Mouse (Mus musculus): ENCODE data around the gene Gm6358. TPM values are rescaled to one million over a fixed set of nuclear protein-coding genes. Genes with fewer than 3 reads are reported as not detected.
"Not testable (repeated sequence)": the region's sequence is repeated elsewhere in the genome, so short reads cannot be mapped to it uniquely, and the experiment has no call there.

The Gm6358 gene
- polyA plus RNA-seq (2015; fragmentation: Nextera tagmentation; extraction: Ambion mirVana): not detected in 2 replicates

DNA sequence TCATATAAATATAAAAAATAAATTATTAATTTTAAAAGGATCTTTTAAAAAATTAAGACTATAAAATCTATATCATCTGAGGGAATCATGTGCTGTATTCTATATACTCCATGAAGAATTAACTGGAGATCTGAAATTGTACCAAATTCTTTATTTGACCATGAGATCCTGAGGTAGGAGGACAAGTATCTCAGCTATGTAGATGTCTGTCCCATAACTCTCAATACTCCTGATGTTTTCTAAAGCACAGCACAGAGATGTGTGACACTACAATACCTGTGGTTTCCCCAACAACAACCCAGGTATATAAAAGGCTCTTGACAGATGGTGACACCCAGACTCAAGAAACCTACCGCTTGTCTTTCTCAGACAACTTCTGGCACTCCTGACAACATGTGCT lies at the start of gene Gm6358:
Gene Gm6358 (plus strand): TSS at position 301 of the 400 bp plus-strand sequence.
- no peak for ATAC-seq (ENCODE audit: low FRiP score, low TSS enrichment)

GRCm38 (mm10) chr16:89150786-89151185 lies 10.1 kb downstream of the Gm6358 start, which contains the start of gene Gm10061:
TSS of gene Gm10061 (plus strand) at chr16:89151086.
- Histone ChIP-seq H3K27ac (replicated peaks) (no peak within 1 kb of the TSS), H3K4me2 (replicated peaks; ENCODE audit: low read depth) (no peak within 1 kb of the TSS), H3K27me3 (ENCODE audit: control insufficient read depth, insufficient read depth, low read length) (no peaks in the 10 kb centered on the region), H3K4me1 (replicated peaks; ENCODE audit: control insufficient read depth, insufficient read depth) (no peaks in the 10 kb centered on the region), H3K36me3 (ENCODE audit: control insufficient read depth, insufficient read depth, low read length) (no peaks in the 10 kb centered on the region), H3K9ac (ENCODE audit: low read length) (no peak within 1 kb of the TSS), H3K4me3 (ENCODE audit: low read depth, low read length) (no peak within 1 kb of the TSS), H3K9me3 (ENCODE audit: control insufficient read depth, low read length) (no peaks in the 10 kb centered on the region)
- 97% methylated on average over 1 of the region's 1 CpGs for WGBS
- no peak for ATAC-seq (ENCODE audit: low FRiP score, low TSS enrichment)
- TF ChIP-seq EP300 (optimal IDR thresholded peaks at IDR 0.05): no peak
- no peak for TF ChIP-seq CTCF (IDR thresholded peaks at IDR 0.05; ENCODE audit: low read depth)
- no peak for DNase-seq (ENCODE audit: low spot score)

More for the DNA sequence above, at the start of gene Gm6358:
- Histone ChIP-seq H3K27me3 (ENCODE audit: control insufficient read depth, insufficient read depth, low read length) (no peaks in the 10 kb centered on the region), H3K4me1 (replicated peaks; ENCODE audit: control insufficient read depth, insufficient read depth) (no peaks in the 10 kb centered on the region), H3K4me3 (ENCODE audit: low read depth, low read length) (no peak within 1 kb of the TSS), H3K9me3 (ENCODE audit: control insufficient read depth, low read length) (no peaks in the 10 kb centered on the region), H3K36me3 (ENCODE audit: control insufficient read depth, insufficient read depth, low read length) (no peaks in the 10 kb centered on the region), H3K27ac (replicated peaks) (no peak within 1 kb of the TSS), H3K9ac (ENCODE audit: low read length) (no peak within 1 kb of the TSS), H3K4me2 (replicated peaks; ENCODE audit: low read depth) (no peak within 1 kb of the TSS)
- DNase-seq (ENCODE audit: low spot score): no peak
- TF ChIP-seq EP300 (optimal IDR thresholded peaks at IDR 0.05) (no peak), CTCF (IDR thresholded peaks at IDR 0.05; ENCODE audit: low read depth) (no peak)
- 97% methylated on average over 1 of the region's 1 CpGs for WGBS

DNA sequence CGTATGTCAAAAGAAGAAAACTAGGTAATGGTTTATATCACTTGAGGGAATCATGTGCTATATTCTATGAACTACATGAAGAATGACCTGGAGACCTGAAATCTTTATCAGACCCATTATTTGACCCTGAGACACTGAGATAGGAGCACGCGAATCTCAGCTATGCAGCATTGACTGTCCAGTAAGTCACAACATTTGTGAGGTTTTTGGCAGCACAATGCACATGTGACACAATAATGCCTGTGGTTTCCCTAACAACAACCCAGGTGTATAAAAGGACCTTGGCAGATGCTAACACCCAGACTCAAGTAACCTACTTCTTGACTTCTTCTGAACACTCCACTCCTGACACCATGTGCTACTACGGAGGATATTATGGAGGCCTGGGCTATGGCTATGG lies 17.0 kb downstream of the Gm6358 start, which contains the start of gene Gm9789:
Gene Gm9789 (plus strand): TSS at position 301 of the 400 bp plus-strand sequence.
- ATAC-seq (ENCODE audit: low FRiP score, low TSS enrichment): no peak
- Histone ChIP-seq H3K27ac (replicated peaks) (no peak within 1 kb of the TSS), H3K4me1 (replicated peaks; ENCODE audit: control insufficient read depth, insufficient read depth) (no peaks in the 10 kb centered on the region), H3K4me3 (ENCODE audit: low read depth, low read length) (no peak within 1 kb of the TSS), H3K4me2 (replicated peaks; ENCODE audit: low read depth) (no peak within 1 kb of the TSS), H3K36me3 (ENCODE audit: control insufficient read depth, insufficient read depth, low read length) (no peaks in the 10 kb centered on the region), H3K9ac (ENCODE audit: low read length) (no peak within 1 kb of the TSS), H3K9me3 (ENCODE audit: control insufficient read depth, low read length) (no peaks in the 10 kb centered on the region), H3K27me3 (ENCODE audit: control insufficient read depth, insufficient read depth, low read length) (no peaks in the 10 kb centered on the region)
- 86% methylated on average over 4 of the region's 4 CpGs for whole genome bisulfite sequencing
- DNase-seq (ENCODE audit: low spot score): no peak
- TF ChIP-seq EP300 (optimal IDR thresholded peaks at IDR 0.05): no peak
- no peak for TF ChIP-seq CTCF (IDR thresholded peaks at IDR 0.05; ENCODE audit: low read depth)

- not testable (repeated sequence) for DNase-seq (ENCODE audit: low spot score); H3K4me2 ChIP-seq (replicated peaks; ENCODE audit: low read depth); H3K9me3 ChIP-seq (ENCODE audit: control insufficient read depth, low read length); H3K27me3 ChIP-seq (ENCODE audit: control insufficient read depth, insufficient read depth, low read length); H3K4me1 ChIP-seq (replicated peaks; ENCODE audit: control insufficient read depth, insufficient read depth); H3K4me3 ChIP-seq (ENCODE audit: low read depth, low read length); H3K27ac ChIP-seq (replicated peaks); H3K9ac ChIP-seq (ENCODE audit: low read length); ATAC-seq (ENCODE audit: low FRiP score, low TSS enrichment); H3K36me3 ChIP-seq (ENCODE audit: control insufficient read depth, insufficient read depth, low read length)
Observed at GRCm38 (mm10) chr16:89169190-89169589, 28.5 kb downstream of the Gm6358 start, which contains the start of gene Gm7735. TSS of gene Gm7735 (plus strand) at chr16:89169490.

GRCm38 (mm10) chr16:89174435-89174834 lies 33.8 kb downstream of the Gm6358 start, which contains the start of gene 1110057P08Rik:
TSS of gene 1110057P08Rik (plus strand) at chr16:89174735.
- DNase-seq (ENCODE audit: low spot score) (no peak), ATAC-seq (ENCODE audit: low FRiP score, low TSS enrichment) (no peak)
- no peak within 1 kb of the TSS for H3K4me3 ChIP-seq (ENCODE audit: low read depth, low read length)
- H3K4me2 ChIP-seq (replicated peaks; ENCODE audit: low read depth): no peak within 1 kb of the TSS
- TF ChIP-seq CTCF (IDR thresholded peaks at IDR 0.05; ENCODE audit: low read depth) (no peak), EP300 (optimal IDR thresholded peaks at IDR 0.05) (no peak)
- WGBS: 71% methylated on average over 2 of the region's 2 CpGs
- no peaks in the 10 kb centered on the region for H3K27me3 ChIP-seq (ENCODE audit: control insufficient read depth, insufficient read depth, low read length)
- H3K27ac ChIP-seq (replicated peaks): no peak within 1 kb of the TSS
- no peaks in the 10 kb centered on the region for H3K4me1 ChIP-seq (replicated peaks; ENCODE audit: control insufficient read depth, insufficient read depth)
- no peak within 1 kb of the TSS for H3K9ac ChIP-seq (ENCODE audit: low read length)
- no peaks in the 10 kb centered on the region for H3K36me3 ChIP-seq (ENCODE audit: control insufficient read depth, insufficient read depth, low read length)
- H3K9me3 ChIP-seq (ENCODE audit: control insufficient read depth, low read length): no peaks in the 10 kb centered on the region

- TF ChIP-seq CTCF (IDR thresholded peaks at IDR 0.05; ENCODE audit: low read depth) (no peak), EP300 (optimal IDR thresholded peaks at IDR 0.05) (no peak)
- WGBS: 74% methylated on average over 4 of the region's 4 CpGs
- H3K9me3 ChIP-seq (ENCODE audit: control insufficient read depth, low read length): no peaks in the 10 kb centered on the region
- no peak overlapping the region for H3K4me2 ChIP-seq (replicated peaks; ENCODE audit: low read depth)
- H3K36me3 ChIP-seq (ENCODE audit: control insufficient read depth, insufficient read depth, low read length): no peaks in the 10 kb centered on the region
- no peak overlapping the region for H3K9ac ChIP-seq (ENCODE audit: low read length)
- H3K27ac ChIP-seq (replicated peaks): no peak overlapping the region
- no peaks in the 10 kb centered on the region for H3K4me1 ChIP-seq (replicated peaks; ENCODE audit: control insufficient read depth, insufficient read depth)
- ATAC-seq (ENCODE audit: low FRiP score, low TSS enrichment) (no peak), DNase-seq (ENCODE audit: low spot score) (no peak)
- no peaks in the 10 kb centered on the region for H3K27me3 ChIP-seq (ENCODE audit: control insufficient read depth, insufficient read depth, low read length)
- H3K4me3 ChIP-seq (ENCODE audit: low read depth, low read length): no peak overlapping the region
Observed at GRCm38 (mm10) chr16:89188621-89189020, 48.0 kb downstream of the Gm6358 start.

Other genes starting within 250 kb of the Gm6358 start
- not detected in 2 replicates for gene Krtap19-5, start 244.4 kb upstream of the Gm6358 start, polyA plus RNA-seq (2015; fragmentation: Nextera tagmentation; extraction: Ambion mirVana)
- not detected in 2 replicates for gene Krtap19-9b, start 208.6 kb upstream of the Gm6358 start, polyA plus RNA-seq (2015; fragmentation: Nextera tagmentation; extraction: Ambion mirVana)
- not detected in 2 replicates for gene Krtap16-3, start 178.0 kb upstream of the Gm6358 start, polyA plus RNA-seq (2015; fragmentation: Nextera tagmentation; extraction: Ambion mirVana)
- not detected in 2 replicates for gene Krtap22-2, start 130.1 kb upstream of the Gm6358 start, polyA plus RNA-seq (2015; fragmentation: Nextera tagmentation; extraction: Ambion mirVana)
- not detected in 2 replicates for gene Gm10229, start 125.6 kb upstream of the Gm6358 start, polyA plus RNA-seq (2015; fragmentation: Nextera tagmentation; extraction: Ambion mirVana)
- not detected in 2 replicates for gene Krtap6-1, start 109.2 kb upstream of the Gm6358 start, polyA plus RNA-seq (2015; fragmentation: Nextera tagmentation; extraction: Ambion mirVana)
- not detected in 2 replicates for gene Gm10228, start 99.4 kb upstream of the Gm6358 start, polyA plus RNA-seq (2015; fragmentation: Nextera tagmentation; extraction: Ambion mirVana)
- not detected in 2 replicates for gene Krtap6-5, start 93.0 kb upstream of the Gm6358 start, polyA plus RNA-seq (2015; fragmentation: Nextera tagmentation; extraction: Ambion mirVana)
- gene 1110025L11Rik, start 76.8 kb upstream of the Gm6358 start, polyA plus RNA-seq (2015; fragmentation: Nextera tagmentation; extraction: Ambion mirVana): not detected in 2 replicates
- gene Krtap6-3, start 56.8 kb upstream of the Gm6358 start, polyA plus RNA-seq (2015; fragmentation: Nextera tagmentation; extraction: Ambion mirVana): not detected in 2 replicates
- not detected in 2 replicates for gene Gm10061, start 10.2 kb downstream of the Gm6358 start, polyA plus RNA-seq (2015; fragmentation: Nextera tagmentation; extraction: Ambion mirVana)
- not detected in 2 replicates for gene Gm9789, start 17.1 kb downstream of the Gm6358 start, polyA plus RNA-seq (2015; fragmentation: Nextera tagmentation; extraction: Ambion mirVana)
- not detected in 2 replicates for gene Gm7735, start 28.6 kb downstream of the Gm6358 start, polyA plus RNA-seq (2015; fragmentation: Nextera tagmentation; extraction: Ambion mirVana)
- not detected in 2 replicates for gene 1110057P08Rik, start 33.9 kb downstream of the Gm6358 start, polyA plus RNA-seq (2015; fragmentation: Nextera tagmentation; extraction: Ambion mirVana)
- not detected in 2 replicates for gene Krtap20-2, start 65.0 kb downstream of the Gm6358 start, polyA plus RNA-seq (2015; fragmentation: Nextera tagmentation; extraction: Ambion mirVana)